Mouse (Mus musculus): ENCODE results near the gene Plekhm3.

Gene Plekhm3

DNA sequence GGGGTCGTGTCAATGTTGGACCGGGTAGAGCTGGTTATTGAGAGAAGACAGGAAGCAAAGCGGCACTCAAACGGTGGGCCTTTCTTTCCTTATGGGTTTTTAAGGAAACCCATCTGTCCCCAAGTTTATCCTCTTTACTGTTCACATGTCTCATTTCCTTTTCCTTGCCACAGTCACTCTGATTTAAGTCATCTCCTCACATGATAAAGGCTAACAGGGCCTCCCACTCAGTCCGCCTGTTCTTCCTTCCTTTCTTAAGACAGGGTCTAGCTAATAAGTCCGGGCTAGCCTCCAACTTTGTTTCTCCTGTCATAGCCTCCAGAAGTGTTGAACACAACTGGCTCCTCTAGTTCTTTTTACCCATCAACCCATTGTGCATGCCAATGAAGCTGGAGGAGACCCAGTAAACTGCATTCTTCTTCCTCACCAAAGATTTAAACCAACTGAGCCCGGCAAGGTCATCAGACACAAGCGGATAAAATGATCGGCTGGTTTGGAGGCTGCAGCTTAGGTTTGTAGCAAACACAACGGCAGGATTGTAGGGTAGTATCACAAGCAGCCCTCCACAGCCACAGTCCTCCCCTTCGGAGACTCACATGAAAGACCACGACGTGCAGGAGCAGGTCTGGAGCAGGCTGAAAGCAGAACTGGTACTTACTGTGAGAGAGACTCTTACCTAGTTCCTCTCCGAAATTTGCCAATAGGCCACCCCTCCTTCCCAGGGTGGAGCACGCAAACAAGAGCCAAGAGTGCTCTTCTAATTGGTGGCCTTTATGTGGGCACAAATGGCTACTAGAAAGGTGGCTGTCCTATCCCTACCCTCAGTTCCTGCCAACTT lies 29.0 kb downstream of the Plekhm3 start:
- DNase-seq (ENCODE audit: low spot score), result no peak

GRCm38 (mm10) chr1:64925594-64925993 lies 31.0 kb downstream of the Plekhm3 start:
- no peak for DNase-seq (ENCODE audit: low spot score)

- no peak for DNase-seq (ENCODE audit: low spot score)
These were observed 32.3 kb downstream of the Plekhm3 start for GRCm38 (mm10) chr1:64924283-64924682.

- DNase-seq (ENCODE audit: low spot score), result peak; percentile 12
These were observed 37.7 kb downstream of the Plekhm3 start for GRCm38 (mm10) chr1:64918810-64919528.

GRCm38 (mm10) chr1:64917966-64918365 lies 38.7 kb downstream of the Plekhm3 start:
- no peak for DNase-seq (ENCODE audit: low spot score)

DNA sequence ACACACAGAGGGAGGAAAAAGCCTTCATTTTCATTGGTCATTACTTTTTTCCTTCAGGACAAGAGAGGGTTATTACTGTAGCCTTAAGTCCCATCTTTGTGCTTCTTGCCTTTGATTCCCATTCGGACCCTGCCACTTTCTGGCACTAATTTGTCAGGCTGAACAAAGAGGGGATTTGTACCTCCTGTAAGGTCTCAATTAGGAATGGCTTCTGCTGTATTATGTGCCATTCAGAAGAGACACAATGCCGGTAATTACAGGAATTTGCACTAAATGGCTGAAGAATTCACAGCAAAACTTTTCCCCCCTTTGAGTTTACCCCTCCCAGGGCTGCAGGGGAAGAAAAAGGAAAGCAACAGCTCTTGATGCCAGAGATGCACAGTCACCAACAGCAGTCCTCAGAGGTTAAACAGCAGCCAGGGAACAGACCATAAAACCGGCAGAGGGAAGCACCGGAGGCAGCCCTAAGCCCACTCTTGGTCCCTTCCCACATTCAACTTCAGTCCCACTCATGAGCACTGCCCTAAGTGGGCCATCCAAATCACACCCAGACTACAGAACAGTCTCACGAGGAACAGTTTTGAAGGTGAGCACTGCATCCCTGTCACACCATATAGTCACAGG lies 39.6 kb downstream of the Plekhm3 start:
- no peak for DNase-seq (ENCODE audit: low spot score)

DNA sequence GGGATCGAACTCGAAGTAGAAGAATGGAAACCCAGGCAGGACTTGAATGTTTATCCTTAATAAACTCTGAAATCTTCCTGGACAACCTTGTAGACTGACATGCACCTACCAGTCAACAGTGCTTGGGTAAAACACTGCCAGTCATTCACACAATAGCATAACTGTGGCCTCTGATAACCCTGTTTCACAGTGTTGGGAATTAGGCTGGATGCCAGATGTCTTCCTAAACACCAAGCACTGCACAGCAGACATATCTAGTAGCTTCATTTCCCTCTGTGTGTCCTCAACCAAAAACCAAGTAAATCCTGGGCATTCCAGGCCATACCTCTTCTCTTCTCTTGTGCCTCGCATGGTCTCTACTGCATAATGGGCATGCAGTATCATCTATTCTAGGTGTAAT lies 42.3 kb downstream of the Plekhm3 start:
- no peak for DNase-seq (ENCODE audit: low spot score)

DNA sequence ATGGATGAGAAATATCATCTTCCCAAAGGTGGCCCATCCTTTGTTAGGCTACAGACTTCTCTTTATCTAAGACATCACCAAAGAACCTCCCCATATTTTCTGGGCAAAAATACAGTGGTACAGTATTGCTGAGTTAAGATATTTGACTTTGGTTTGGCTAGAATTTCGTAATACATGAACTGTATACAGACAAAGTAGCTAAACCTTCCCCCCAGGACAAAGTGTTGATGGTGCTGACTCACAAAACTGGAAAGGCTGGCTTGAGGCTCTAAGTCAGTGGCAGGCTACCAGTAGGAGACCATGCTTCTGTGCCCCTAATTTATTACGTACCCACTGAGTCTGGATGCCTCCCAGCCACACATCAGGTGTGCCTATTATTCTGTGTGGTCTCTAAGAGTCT lies 48.9 kb downstream of the Plekhm3 start:
- peak; percentile 43 for DNase-seq (ENCODE audit: low spot score)

GRCm38 (mm10) chr1:64906226-64906625 lies 50.4 kb downstream of the Plekhm3 start:
- DNase-seq (ENCODE audit: low spot score), result no peak

GRCm38 (mm10) chr1:64903415-64903814 lies 53.2 kb downstream of the Plekhm3 start:
- no peak for DNase-seq (ENCODE audit: low spot score)

- no peak for DNase-seq (ENCODE audit: low spot score)
These were observed 53.8 kb downstream of the Plekhm3 start for GRCm38 (mm10) chr1:64902804-64903203.

DNA sequence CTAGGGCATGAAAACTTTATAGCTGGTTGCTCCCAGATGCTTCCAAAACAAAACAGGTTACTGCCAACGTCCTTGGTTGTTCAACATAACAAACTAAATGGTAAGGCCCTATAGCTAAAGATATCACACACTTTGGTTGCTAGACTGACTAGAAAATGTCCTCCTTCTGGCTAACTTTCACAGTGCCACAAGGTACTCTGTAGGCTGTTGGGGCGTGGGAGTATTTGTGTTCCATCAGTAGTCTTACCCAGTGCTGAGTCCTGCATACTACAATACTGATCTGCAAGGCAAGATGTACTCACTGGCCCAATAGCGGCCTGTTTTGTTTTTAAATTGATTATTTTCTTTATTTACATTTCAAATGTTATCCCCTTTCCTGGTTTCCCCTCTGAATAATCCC lies 56.9 kb downstream of the Plekhm3 start:
- no peak for DNase-seq (ENCODE audit: low spot score)

DNA sequence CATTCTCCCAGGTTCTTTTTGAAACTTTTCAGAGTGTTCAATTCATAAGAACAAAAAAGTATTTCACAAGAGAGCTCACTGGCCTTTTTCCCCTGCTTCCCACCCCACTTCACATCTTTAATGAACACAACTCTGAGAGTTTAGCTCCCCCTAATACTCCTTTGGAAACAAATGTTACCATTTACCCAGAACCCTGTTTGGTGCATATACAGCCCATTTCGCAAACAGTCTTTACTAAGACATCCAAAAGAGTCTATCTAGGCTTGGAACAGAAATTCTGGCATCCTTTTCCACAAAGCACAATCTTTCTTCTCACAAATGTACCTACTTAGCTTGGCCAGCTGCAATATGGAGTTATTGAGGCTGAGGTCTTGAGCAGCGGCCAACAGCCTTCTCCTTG lies 59.1 kb downstream of the Plekhm3 start:
- no peak for DNase-seq (ENCODE audit: low spot score)

GRCm38 (mm10) chr1:64893806-64894205 lies 62.8 kb downstream of the Plekhm3 start:
- DNase-seq (ENCODE audit: low spot score), result no peak

DNA sequence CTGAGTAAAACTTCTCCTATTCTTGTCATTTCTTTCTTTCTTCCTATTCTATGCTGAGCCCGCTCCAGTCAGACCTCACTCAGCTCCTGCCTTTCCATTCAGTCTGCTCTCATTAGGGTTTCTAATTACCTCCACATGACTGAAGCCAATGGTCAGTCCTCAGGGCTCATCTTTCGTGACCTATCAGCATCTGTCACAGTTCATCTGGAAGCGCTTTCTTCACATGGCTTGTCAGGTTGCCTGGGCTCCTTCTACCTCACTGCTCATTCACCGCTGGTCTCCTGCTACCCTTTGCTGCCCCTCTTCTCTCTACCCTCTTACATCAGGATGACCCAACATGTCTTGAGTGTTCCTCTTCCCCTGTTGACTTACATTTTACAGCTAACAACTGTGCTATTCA lies 65.3 kb downstream of the Plekhm3 start:
- DNase-seq (ENCODE audit: low spot score), result no peak

DNA sequence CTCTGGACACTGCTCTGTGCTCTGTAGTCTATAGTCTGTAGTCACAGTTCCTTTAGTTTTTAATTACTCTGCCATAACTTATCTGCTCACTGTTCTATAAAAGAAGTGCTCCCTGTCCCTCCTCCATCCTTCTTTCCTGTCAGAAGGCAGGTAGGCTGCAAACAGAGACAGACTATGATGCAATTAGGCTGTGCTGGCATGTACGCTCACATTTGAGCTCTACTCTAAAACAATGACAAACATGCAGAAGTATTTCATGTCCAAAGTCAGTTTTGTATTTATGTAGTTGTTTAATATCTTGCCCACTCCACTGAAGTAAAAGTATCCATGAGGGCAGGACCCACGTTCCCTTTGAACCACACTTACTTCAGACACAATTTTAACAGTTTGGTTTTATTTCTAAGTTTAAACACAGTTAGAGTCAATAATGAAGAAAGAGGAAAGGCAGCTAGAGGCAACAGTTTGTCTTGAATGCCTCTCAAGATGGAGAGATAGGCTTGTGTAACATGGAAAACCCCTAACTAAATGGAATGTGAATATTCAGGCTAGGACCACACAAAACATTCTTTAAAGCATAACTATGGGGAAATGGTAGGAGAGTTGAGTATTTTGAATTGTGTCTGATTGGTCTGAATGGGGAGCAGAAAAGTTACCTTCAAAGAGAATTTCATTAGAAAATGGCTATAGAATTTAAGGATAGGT lies 69.0 kb downstream of the Plekhm3 start:
- no peak for DNase-seq (ENCODE audit: low spot score)

GRCm38 (mm10) chr1:64886718-64887117 lies 69.9 kb downstream of the Plekhm3 start:
- DNase-seq (ENCODE audit: low spot score), result no peak

- no peak for DNase-seq (ENCODE audit: low spot score)
These were observed 71.3 kb downstream of the Plekhm3 start for GRCm38 (mm10) chr1:64885328-64885727.

DNA sequence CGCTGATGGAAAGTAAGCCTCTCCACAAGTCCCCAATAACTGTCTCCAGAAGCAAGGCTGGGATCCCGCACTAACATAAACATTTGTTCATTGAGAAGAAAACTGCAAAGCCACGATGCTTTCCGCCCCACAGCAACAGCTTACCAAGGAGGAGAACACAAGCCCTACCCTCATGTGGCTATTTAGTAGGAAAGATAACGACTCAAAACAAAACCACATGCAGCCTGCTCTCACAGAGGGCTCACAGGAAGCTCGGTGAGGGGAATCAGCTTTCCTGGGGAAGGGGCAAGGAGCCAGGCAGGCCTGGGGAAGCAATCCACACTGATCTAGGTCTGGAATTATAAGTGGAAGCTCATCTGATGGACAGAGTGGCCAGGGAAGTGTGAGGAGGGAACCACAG lies 72.6 kb downstream of the Plekhm3 start:
- DNase-seq (ENCODE audit: low spot score), result no peak

GRCm38 (mm10) chr1:64880613-64881012 lies 76.0 kb downstream of the Plekhm3 start:
- DNase-seq (ENCODE audit: low spot score), result no peak

DNA sequence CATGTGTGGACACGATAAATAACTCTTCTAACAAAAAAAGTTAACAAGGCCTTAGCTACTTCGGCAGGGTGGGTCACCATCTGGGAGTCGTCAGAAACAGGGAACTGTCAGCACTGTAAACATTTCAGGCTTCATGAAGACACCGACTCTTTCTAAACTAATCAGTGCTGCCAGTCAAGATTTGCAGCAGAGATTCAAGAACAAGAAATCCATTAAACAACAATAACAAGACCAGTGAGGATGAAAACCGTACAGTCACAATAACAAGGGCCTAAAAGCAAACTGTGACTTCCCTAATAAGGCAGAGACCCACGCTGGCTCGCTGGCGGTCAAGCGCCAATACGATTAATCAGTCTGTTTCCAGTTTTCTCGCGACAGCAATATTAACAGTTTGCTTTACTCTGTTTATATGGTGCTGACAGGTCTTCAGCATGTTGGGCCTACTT lies 77.8 kb downstream of the Plekhm3 start:
- no peak for DNase-seq (ENCODE audit: low spot score)

DNA sequence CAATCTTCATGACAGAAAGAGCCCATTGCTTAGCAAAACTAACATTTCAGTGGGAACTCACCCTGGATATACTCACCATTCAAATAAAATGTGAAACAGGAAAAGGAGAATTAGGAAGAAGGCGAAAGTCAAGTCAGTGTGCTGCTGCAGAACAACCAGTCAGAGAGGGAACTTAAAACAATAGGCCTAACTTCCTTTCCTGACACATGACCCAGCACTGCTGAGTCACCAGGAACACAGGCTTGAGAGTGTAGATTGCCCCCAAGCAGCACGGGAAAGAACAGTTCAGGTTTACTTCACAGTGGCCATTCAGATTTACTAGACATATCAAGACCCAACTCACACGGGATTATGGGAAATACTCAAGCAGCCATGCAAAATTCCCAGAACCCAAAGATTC lies 80.3 kb downstream of the Plekhm3 start:
- no peak for DNase-seq (ENCODE audit: low spot score)
